Mouse (Mus musculus) liver, adult 2 months (tissue): ENCODE measurements around the gene Pkd1l3.

Source experiments
- CTCF ChIP-seq: fragments of 200-500 bp; IDR thresholded peaks from 2 replicates; pipeline ENCODE4 v1.5.1; 2011; ENCODE audit warnings: low read depth, low read length, control low read depth
- POLR2A ChIP-seq: fragments of 200-500 bp; IDR thresholded peaks from 2 replicates; pipeline ENCODE4 v1.6.1; 2011; ENCODE audit warnings: low read length, control low read depth; ENCODE audit not compliant: insufficient read depth; ENCODE audit errors: extremely low read depth

DNA sequence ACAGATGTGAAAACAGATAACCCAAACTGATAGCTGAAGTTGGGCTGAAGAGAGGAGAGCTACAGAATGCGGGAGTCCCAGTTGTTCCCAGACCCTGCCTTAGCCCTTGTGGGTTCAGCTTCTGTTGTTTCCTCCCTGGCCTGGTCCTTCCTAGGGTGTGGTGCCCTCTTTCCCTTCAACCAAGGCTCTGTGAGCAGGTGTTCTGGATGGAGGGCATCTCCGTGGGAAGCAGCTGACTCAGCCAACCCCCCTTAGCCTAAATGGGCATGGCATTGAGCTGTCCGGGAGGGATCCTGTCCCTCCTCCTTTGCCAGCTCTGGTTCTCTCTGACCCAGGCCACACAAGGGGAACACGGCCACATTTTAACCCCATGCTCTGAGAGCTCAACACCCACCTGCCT, 38.0 kb upstream of the Pkd1l3 start:
- no peak for TF ChIP-seq CTCF
- TF ChIP-seq POLR2A, result no peak
